Mouse (Mus musculus) embryonic fibroblast, embryonic 13.5 days (primary cell): ENCODE results near the gene Gsk3a.

Experiments used
- CTCF ChIP-seq: IDR thresholded peaks from 2 replicates; pipeline ENCODE4 v1.5.1; 2011; ENCODE audit warnings: mild to moderate bottlenecking, control low read depth, low read length, moderate library complexity, borderline replicate concordance; ENCODE audit not compliant: insufficient read depth
- POLR2A ChIP-seq: IDR thresholded peaks from 2 replicates; pipeline ENCODE4 v1.6.1; 2011; ENCODE audit warnings: low read depth, mild to moderate bottlenecking, control low read depth, low read length, moderate library complexity

- no peak for TF ChIP-seq POLR2A
- TF ChIP-seq CTCF = peak; percentile 36; the same call in 1 of the 2 replicates
These were observed 3.4 kb upstream of the Gsk3a start for GRCm38 (mm10) chr7:25241062-25241461.
